Mouse (Mus musculus): ENCODE data around the gene Prr19. TPM values are rescaled to one million over a fixed set of nuclear protein-coding genes. Genes with fewer than 3 reads are reported as not detected.

The Prr19 gene
- polyA plus RNA-seq, 1 experiment: 1.6 TPM

DNA sequence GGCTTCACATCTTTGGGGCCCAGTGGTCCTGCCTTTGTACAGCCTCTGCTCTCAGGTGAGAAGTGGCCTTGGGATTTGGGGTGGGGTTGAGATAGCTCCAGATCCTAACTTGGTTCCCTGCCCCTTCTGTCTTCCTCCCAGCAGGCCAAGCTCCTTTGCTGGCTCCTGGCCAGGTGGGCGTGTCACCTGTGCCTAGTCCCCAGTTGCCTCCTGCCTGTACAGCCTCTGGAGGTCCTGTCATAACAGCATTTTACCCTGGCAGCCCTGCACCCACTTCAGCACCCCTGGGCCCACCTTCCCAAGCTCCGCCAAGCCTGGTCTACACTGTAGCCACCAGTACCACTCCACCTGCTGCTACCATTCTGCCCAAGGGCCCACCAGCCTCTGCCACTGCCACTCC lies 10.3 kb upstream of the Prr19 start:
- Histone ChIP-seq H3K36me3 (ENCODE audit: control insufficient read depth, insufficient read depth, low read length, poor library complexity, severe bottlenecking) (peaks cover 55% of the 10 kb centered on the region), H3K4me1 (ENCODE audit: control insufficient read depth, insufficient read depth, low read length) (no peaks in the 10 kb centered on the region), H3K4me3 (ENCODE audit: low read depth, low read length) (no peak overlapping the region), H3K27me3 (ENCODE audit: control insufficient read depth, insufficient read depth, low read length, poor library complexity, severe bottlenecking) (no peaks in the 10 kb centered on the region), H3K9me3 (replicated peaks; ENCODE audit: control insufficient read depth, insufficient read depth, low read length, poor library complexity, severe bottlenecking) (no peaks in the 10 kb centered on the region), H3K9ac (ENCODE audit: low read depth, poor library complexity, severe bottlenecking) (no peak overlapping the region), H3K27ac (ENCODE audit: insufficient read depth, low read length) (no peak overlapping the region)
- TF ChIP-seq POLR2A (IDR thresholded peaks at IDR 0.05; ENCODE audit: insufficient read depth, low read length) (no peak), EP300 (IDR thresholded peaks at IDR 0.05; ENCODE audit: insufficient read depth, low read depth, low read length) (no peak), CTCF (IDR thresholded peaks at IDR 0.05; ENCODE audit: low read depth, low read length) (no peak)

DNA sequence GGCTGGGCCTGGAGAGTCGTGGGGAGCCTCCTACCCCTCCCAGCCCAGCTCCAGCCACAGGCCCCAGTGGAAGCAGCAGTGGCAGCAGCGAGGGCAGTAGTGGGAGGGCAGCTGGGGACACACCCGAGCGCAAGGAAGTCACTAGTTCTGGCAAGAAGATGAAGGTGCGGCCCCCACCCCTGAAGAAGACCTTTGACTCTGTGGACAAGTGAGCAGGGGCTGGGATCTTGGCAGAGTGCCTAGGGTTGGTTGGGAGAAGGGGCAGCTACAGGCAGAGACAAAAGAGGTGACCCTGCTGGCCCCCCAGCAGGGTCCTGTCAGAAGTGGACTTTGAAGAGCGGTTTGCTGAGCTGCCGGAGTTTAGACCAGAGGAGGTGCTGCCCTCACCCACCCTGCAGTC lies 9.1 kb upstream of the Prr19 start:
- Histone ChIP-seq H3K4me3 (ENCODE audit: low read depth, low read length) (no peak overlapping the region), H3K27me3 (ENCODE audit: control insufficient read depth, insufficient read depth, low read length, poor library complexity, severe bottlenecking) (no peaks in the 10 kb centered on the region), H3K9me3 (replicated peaks; ENCODE audit: control insufficient read depth, insufficient read depth, low read length, poor library complexity, severe bottlenecking) (no peaks in the 10 kb centered on the region), H3K9ac (ENCODE audit: low read depth, poor library complexity, severe bottlenecking) (no peak overlapping the region), H3K36me3 (ENCODE audit: control insufficient read depth, insufficient read depth, low read length, poor library complexity, severe bottlenecking) (peaks cover 43% of the 10 kb centered on the region), H3K27ac (ENCODE audit: insufficient read depth, low read length) (no peak overlapping the region), H3K4me1 (ENCODE audit: control insufficient read depth, insufficient read depth, low read length) (no peaks in the 10 kb centered on the region)
- TF ChIP-seq EP300 (IDR thresholded peaks at IDR 0.05; ENCODE audit: insufficient read depth, low read depth, low read length): no peak
- TF ChIP-seq CTCF (IDR thresholded peaks at IDR 0.05; ENCODE audit: low read depth, low read length): no peak
- no peak for TF ChIP-seq POLR2A (IDR thresholded peaks at IDR 0.05; ENCODE audit: insufficient read depth, low read length)

GRCm38 (mm10) chr7:25293191-25293739 lies 7.9 kb upstream of the Prr19 start:
- H3K27ac ChIP-seq (ENCODE audit: insufficient read depth, low read length): no peak overlapping the region
- TF ChIP-seq CTCF (IDR thresholded peaks at IDR 0.05; ENCODE audit: low read depth, low read length) (no peak), POLR2A (IDR thresholded peaks at IDR 0.05; ENCODE audit: insufficient read depth, low read length) (no peak), EP300 (IDR thresholded peaks at IDR 0.05; ENCODE audit: insufficient read depth, low read depth, low read length) (no peak)
- H3K9me3 ChIP-seq (replicated peaks; ENCODE audit: control insufficient read depth, insufficient read depth, low read length, poor library complexity, severe bottlenecking): no peaks in the 10 kb centered on the region
- peaks cover 32% of the 10 kb centered on the region for H3K36me3 ChIP-seq (ENCODE audit: control insufficient read depth, insufficient read depth, low read length, poor library complexity, severe bottlenecking)
- no peaks in the 10 kb centered on the region for H3K4me1 ChIP-seq (ENCODE audit: control insufficient read depth, insufficient read depth, low read length)
- H3K4me3 ChIP-seq (ENCODE audit: low read depth, low read length): no peak overlapping the region
- no peaks in the 10 kb centered on the region for H3K27me3 ChIP-seq (ENCODE audit: control insufficient read depth, insufficient read depth, low read length, poor library complexity, severe bottlenecking)
- H3K9ac ChIP-seq (ENCODE audit: low read depth, poor library complexity, severe bottlenecking): no peak overlapping the region

DNA sequence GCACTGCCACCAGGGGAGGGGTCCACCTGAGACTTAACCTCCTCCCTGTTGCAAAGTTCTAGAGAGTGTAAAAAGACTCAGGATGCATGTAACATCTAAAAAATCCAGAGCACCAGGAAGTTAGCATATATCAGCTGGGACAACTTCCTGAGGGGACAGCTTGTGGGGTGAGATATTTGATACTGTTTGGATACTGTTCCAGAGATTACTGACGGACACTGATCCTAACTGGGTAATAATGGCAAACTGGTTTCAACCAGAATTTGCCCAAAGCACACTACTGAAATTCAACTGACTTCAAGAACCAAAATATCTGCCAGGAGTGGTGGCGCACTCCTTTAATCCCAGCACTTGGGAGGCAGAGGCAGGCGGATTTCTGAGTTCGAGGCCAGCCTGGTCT lies 6.7 kb upstream of the Prr19 start:
- Histone ChIP-seq H3K36me3 (ENCODE audit: control insufficient read depth, insufficient read depth, low read length, poor library complexity, severe bottlenecking) (peaks cover 27% of the 10 kb centered on the region), H3K4me1 (ENCODE audit: control insufficient read depth, insufficient read depth, low read length) (no peaks in the 10 kb centered on the region), H3K27ac (ENCODE audit: insufficient read depth, low read length) (no peak overlapping the region), H3K4me3 (ENCODE audit: low read depth, low read length) (no peak overlapping the region), H3K9ac (ENCODE audit: low read depth, poor library complexity, severe bottlenecking) (no peak overlapping the region), H3K9me3 (replicated peaks; ENCODE audit: control insufficient read depth, insufficient read depth, low read length, poor library complexity, severe bottlenecking) (no peaks in the 10 kb centered on the region), H3K27me3 (ENCODE audit: control insufficient read depth, insufficient read depth, low read length, poor library complexity, severe bottlenecking) (no peaks in the 10 kb centered on the region)
- TF ChIP-seq EP300 (IDR thresholded peaks at IDR 0.05; ENCODE audit: insufficient read depth, low read depth, low read length) (no peak), CTCF (IDR thresholded peaks at IDR 0.05; ENCODE audit: low read depth, low read length) (no peak)

GRCm38 (mm10) chr7:25294960-25295722 lies 6.1 kb upstream of the Prr19 start:
- no peaks in the 10 kb centered on the region for H3K4me1 ChIP-seq (ENCODE audit: control insufficient read depth, insufficient read depth, low read length)
- H3K36me3 ChIP-seq (ENCODE audit: control insufficient read depth, insufficient read depth, low read length, poor library complexity, severe bottlenecking): peaks cover 27% of the 10 kb centered on the region

GRCm38 (mm10) chr7:25296945-25297453 lies 4.2 kb upstream of the Prr19 start:
- TF ChIP-seq POLR2A (IDR thresholded peaks at IDR 0.05; ENCODE audit: insufficient read depth, low read length) (no peak), CTCF (IDR thresholded peaks at IDR 0.05; ENCODE audit: low read depth, low read length) (no peak), EP300 (IDR thresholded peaks at IDR 0.05; ENCODE audit: insufficient read depth, low read depth, low read length) (no peak)
- H3K27me3 ChIP-seq (ENCODE audit: control insufficient read depth, insufficient read depth, low read length, poor library complexity, severe bottlenecking): no peaks in the 10 kb centered on the region
- H3K4me1 ChIP-seq (ENCODE audit: control insufficient read depth, insufficient read depth, low read length): no peaks in the 10 kb centered on the region
- H3K36me3 ChIP-seq (ENCODE audit: control insufficient read depth, insufficient read depth, low read length, poor library complexity, severe bottlenecking): peaks cover 16% of the 10 kb centered on the region
- H3K4me3 ChIP-seq (ENCODE audit: low read depth, low read length): peak overlapping the region; percentile 90
- no peaks in the 10 kb centered on the region for H3K9me3 ChIP-seq (replicated peaks; ENCODE audit: control insufficient read depth, insufficient read depth, low read length, poor library complexity, severe bottlenecking)
- peak overlapping the region; percentile 34; the same call in 1 of the 2 replicates for H3K27ac ChIP-seq (ENCODE audit: insufficient read depth, low read length)
- peak overlapping the region; percentile 78 for H3K9ac ChIP-seq (ENCODE audit: low read depth, poor library complexity, severe bottlenecking)

More at GRCm38 (mm10) chr7:25294960-25295722, 6.1 kb upstream of the Prr19 start:
- Histone ChIP-seq H3K9me3 (replicated peaks; ENCODE audit: control insufficient read depth, insufficient read depth, low read length, poor library complexity, severe bottlenecking) (no peaks in the 10 kb centered on the region), H3K9ac (ENCODE audit: low read depth, poor library complexity, severe bottlenecking) (no peak overlapping the region), H3K27me3 (ENCODE audit: control insufficient read depth, insufficient read depth, low read length, poor library complexity, severe bottlenecking) (no peaks in the 10 kb centered on the region), H3K4me3 (ENCODE audit: low read depth, low read length) (no peak overlapping the region), H3K27ac (ENCODE audit: insufficient read depth, low read length) (no peak overlapping the region)
- no peak for TF ChIP-seq EP300 (IDR thresholded peaks at IDR 0.05; ENCODE audit: insufficient read depth, low read depth, low read length)
- TF ChIP-seq CTCF (IDR thresholded peaks at IDR 0.05; ENCODE audit: low read depth, low read length): no peak
- no peak for TF ChIP-seq POLR2A (IDR thresholded peaks at IDR 0.05; ENCODE audit: insufficient read depth, low read length)

Measured in ES-Bruce4 (cell line).